ENCODE assay signal across 8 mouse cellular contexts in the genomic region with DNA sequence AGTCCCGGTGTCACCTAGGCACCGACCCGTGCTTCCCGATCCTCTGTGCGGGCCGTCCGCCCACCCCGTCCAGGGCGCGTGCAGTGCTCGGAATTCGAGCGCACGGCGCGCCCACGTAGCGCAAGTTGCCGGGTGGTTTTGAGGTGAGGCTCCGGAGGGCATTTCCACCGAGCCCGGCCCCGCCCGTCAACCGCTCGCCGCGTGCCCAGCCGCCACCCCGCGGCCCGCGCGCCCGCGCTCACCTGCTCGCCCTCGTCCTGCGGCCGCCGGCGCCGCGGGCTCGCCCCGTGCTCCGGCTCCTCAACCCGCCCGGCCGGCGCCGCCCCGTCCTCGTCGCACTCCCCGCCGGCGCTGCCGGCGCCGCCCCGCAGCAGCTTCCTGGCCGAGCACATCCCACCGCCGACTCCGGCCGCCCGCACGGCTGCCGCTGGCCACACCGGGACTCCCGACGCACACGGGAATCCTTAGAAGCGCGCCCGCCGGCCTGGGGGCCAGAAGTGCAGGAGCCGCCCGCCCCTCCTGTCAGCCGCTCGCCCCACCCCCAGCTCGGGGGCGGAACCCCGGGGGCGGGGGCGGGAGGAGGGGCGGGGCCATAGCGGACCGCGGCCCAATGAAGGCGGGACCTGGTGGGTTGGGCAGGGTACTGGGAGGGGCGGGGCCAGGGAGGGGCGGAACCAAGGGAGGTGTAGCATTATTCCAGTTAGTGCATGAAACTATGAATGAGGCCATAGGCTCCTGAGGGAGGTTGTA. TPM values are rescaled to one million over a fixed set of nuclear protein-coding genes. Genes with fewer than 3 reads are reported as not detected.
DNase-seq lines count a peak whose midpoint lies in the region; ATAC-seq and TF ChIP-seq lines count a peak whose summit lies in the region.

Gene Fam241a (minus strand): TSS at position 533 of the 750 bp plus-strand sequence.

- H3K9me3 ChIP-seq in G1E (replicated peaks), result no peaks in the 10 kb centered on the region
- no peaks in the 10 kb centered on the region for H3K9me3 ChIP-seq in forebrain, embryonic 15.5 days
- no peaks in the 10 kb centered on the region for H3K9me3 ChIP-seq in lung, embryonic 15.5 days

- no peaks in the 10 kb centered on the region for H3K27me3 ChIP-seq in G1E (ENCODE audit: insufficient read depth, low read length)
- no peaks in the 10 kb centered on the region for H3K27me3 ChIP-seq in forebrain, embryonic 15.5 days
- H3K27me3 ChIP-seq in lung, embryonic 15.5 days, result 0 out of 2 replicates have a peak, but pooled peaks cover 4% of the 10 kb centered on the region

- peak; percentile 80 for ATAC-seq in G1E (ENCODE audit: extremely low read depth, insufficient number of reproducible peaks, low FRiP score, poor library complexity, severe bottlenecking)
- peak; percentile 96 for ATAC-seq in forebrain, embryonic 15.5 days (replicated peaks)
- ATAC-seq in lung, embryonic 15.5 days (ENCODE audit: borderline replicate concordance, extremely low read depth, low FRiP score, low TSS enrichment), result peak; percentile 96

- no peak for TF ChIP-seq POLR2A in olfactory bulb, adult 2 months (IDR thresholded peaks at IDR 0.05; ENCODE audit: insufficient read depth, low read depth, low read length)

- DNase-seq in G1E (ENCODE audit: low spot score), result peak; percentile 74
- peak; percentile 76 for DNase-seq in cerebellum, adult 11-12 months
- peak; percentile 89 to 90 for DNase-seq in heart, postnatal 36 days
- peak; percentile 42 to 58 for DNase-seq in layer of hippocampus, adult 8-10 months (ENCODE audit: low spot score in 2 of 2)
- peak; percentile 78 for DNase-seq in thymus, adult 18-20 months

- H3K9ac ChIP-seq in forebrain, embryonic 15.5 days (replicated peaks), result peak within 1 kb of the TSS; percentile 68
- H3K9ac ChIP-seq in lung, embryonic 15.5 days, result peak within 1 kb of the TSS; percentile 58

- WGBS in forebrain, embryonic 15.5 days, result under 1% methylated on average over 88 of the region's 94 CpGs
- WGBS in lung, embryonic 15.5 days, result under 1% methylated on average over 84 of the region's 94 CpGs
- 5% methylated on average over 93 of the region's 94 CpGs for WGBS in olfactory bulb, adult 2 months

- peaks cover 21% of the 10 kb centered on the region for H3K36me3 ChIP-seq in G1E (replicated peaks)
- no peaks in the 10 kb centered on the region for H3K36me3 ChIP-seq in forebrain, embryonic 15.5 days
- H3K36me3 ChIP-seq in lung, embryonic 15.5 days, result no peaks in the 10 kb centered on the region

- H3K4me1 ChIP-seq in G1E (ENCODE audit: insufficient read depth, low read depth, low read length), result peaks cover 37% of the 10 kb centered on the region
- peaks cover 5% of the 10 kb centered on the region; the same call in 1 of the 2 replicates for H3K4me1 ChIP-seq in forebrain, embryonic 15.5 days
- H3K4me1 ChIP-seq in lung, embryonic 15.5 days, result 0 out of 2 replicates have a peak, but pooled peaks cover 4% of the 10 kb centered on the region
- H3K4me1 ChIP-seq in olfactory bulb, adult 2 months (ENCODE audit: control insufficient read depth, insufficient read depth, low read length), result peaks cover 3% of the 10 kb centered on the region

- peak within 1 kb of the TSS; percentile 48 for H3K27ac ChIP-seq in forebrain, embryonic 15.5 days (replicated peaks)
- peak within 1 kb of the TSS; percentile 87 for H3K27ac ChIP-seq in lung, embryonic 15.5 days
- no peak within 1 kb of the TSS for H3K27ac ChIP-seq in olfactory bulb, adult 2 months (ENCODE audit: insufficient read depth, low read depth, low read length)

- intact Hi-C loops in heart, postnatal 36 days (cut with DNase I), result loop anchor here (2.0 to 5.0 kb wide), 5 partner anchors 44 to 264 kb away; partner anchors contain the start of genes Ap1ar, Neurog2 and Tifa

- H3K4me2 ChIP-seq in forebrain, embryonic 15.5 days (replicated peaks), result peak within 1 kb of the TSS; percentile 86
- peak within 1 kb of the TSS; percentile 93 for H3K4me2 ChIP-seq in lung, embryonic 15.5 days

- H3K4me3 ChIP-seq in G1E (ENCODE audit: low read depth, low read length), result peak within 1 kb of the TSS; percentile 91
- H3K4me3 ChIP-seq in forebrain, embryonic 15.5 days, result peak within 1 kb of the TSS; percentile 81
- peak within 1 kb of the TSS; percentile 90 for H3K4me3 ChIP-seq in lung, embryonic 15.5 days
- peak within 1 kb of the TSS; percentile 94 for H3K4me3 ChIP-seq in olfactory bulb, adult 2 months (ENCODE audit: insufficient read depth, low read depth, low read length)

- no peak for TF ChIP-seq CTCF in G1E (IDR thresholded peaks at IDR 0.05; ENCODE audit: low read depth, low read length)
- no peak for TF ChIP-seq CTCF in olfactory bulb, adult 2 months (IDR thresholded peaks at IDR 0.05; ENCODE audit: insufficient read depth, low read depth, low read length)

RNA-seq across cellular contexts. Expression of gene Fam241a, which starts in this region (rescaled TPM):
- 16.8 and 27.7 TPM in 2 replicates for total RNA-seq in G1E (2014; fragmentation: Nextera tagmentation)
- total RNA-seq in G1E (2017), result 49.3 and 49.7 TPM in 2 replicates
- 22.5 and 27.2 TPM in 2 replicates for polyA plus RNA-seq in G1E (2012)
- 10.0 and 10.7 TPM in 2 replicates for polyA plus RNA-seq in forebrain, embryonic 15.5 days (2015; fragmentation: Nextera tagmentation; extraction: Ambion mirVana)
- total RNA-seq in heart, postnatal 36 days (2021), result 1 to 10 TPM; 3.9 to 4.1 TPM
- total RNA-seq in layer of hippocampus, adult 8-10 months (2022), result 1 to 10 TPM; 2.3 to 3.4 (median 3.1) TPM
- 8.3 and 10.4 TPM in 2 replicates for polyA plus RNA-seq in lung, embryonic 15.5 days (2015; fragmentation: Nextera tagmentation; extraction: Ambion mirVana)
- polyA plus RNA-seq in olfactory bulb, adult 2 months (2012; ENCODE audit: insufficient read depth, insufficient read length, low replicate concordance, missing spikeins), result not detected in 2 replicates
